Mouse (Mus musculus) testis, adult 2 months (tissue): ENCODE results near the gene Ndfip2. TPM values are rescaled to one million over a fixed set of nuclear protein-coding genes. Genes with fewer than 3 reads are reported as not detected.

Source experiments
- H3K27ac ChIP-seq: fragments of 200-500 bp; 2 replicates; pipeline ENCODE4 v1.5.1; 2012; ENCODE audit warnings: low read depth, low read length; ENCODE audit not compliant: control insufficient read depth, insufficient read depth
- H3K27me3 ChIP-seq: fragments of 200-500 bp; 2 replicates; pipeline ENCODE4 v1.6.1; 2012; ENCODE audit warnings: mild to moderate bottlenecking, low read length, moderate library complexity; ENCODE audit not compliant: control insufficient read depth, insufficient read depth
- H3K36me3 ChIP-seq: fragments of 200-500 bp; 2 replicates; pipeline ENCODE4 v1.6.1; 2012; ENCODE audit warnings: mild to moderate bottlenecking, low read length; ENCODE audit not compliant: control insufficient read depth, insufficient read depth
- H3K4me1 ChIP-seq: fragments of 200-500 bp; 2 replicates; pipeline ENCODE4 v1.6.1; 2012; ENCODE audit warnings: low read length; ENCODE audit not compliant: control insufficient read depth, insufficient read depth
- H3K4me3 ChIP-seq: fragments of 200-500 bp; 2 replicates; pipeline ENCODE4 v1.5.1; 2012; ENCODE audit warnings: low read depth, mild to moderate bottlenecking, low read length, moderate library complexity, mixed read lengths; ENCODE audit not compliant: control insufficient read depth
- CTCF ChIP-seq: fragments of 200-500 bp; IDR thresholded peaks from 2 replicates; pipeline ENCODE4 v1.5.1; 2012; ENCODE audit warnings: low read depth, mild to moderate bottlenecking, inconsistent platforms, low read length, moderate library complexity; ENCODE audit not compliant: control insufficient read depth, insufficient read depth, insufficient replicate concordance
- POLR2A ChIP-seq: fragments of 200-500 bp; IDR thresholded peaks from 2 replicates; pipeline ENCODE4 v1.6.1; 2012; ENCODE audit warnings: low read depth, mild to moderate bottlenecking, inconsistent platforms, low read length, moderate library complexity; ENCODE audit not compliant: control insufficient read depth
- polyA plus RNA-seq: library from polyadenylated mRNA; depleted of rRNA; stranded (reverse); fragments of >200 nt; gene quantifications from 2 replicates; pipeline ENCODE4 v1.2.3, GENCODE M21; 2012

Ndfip2 gene
- polyA plus RNA-seq, 1 experiment = 81.6 TPM

DNA sequence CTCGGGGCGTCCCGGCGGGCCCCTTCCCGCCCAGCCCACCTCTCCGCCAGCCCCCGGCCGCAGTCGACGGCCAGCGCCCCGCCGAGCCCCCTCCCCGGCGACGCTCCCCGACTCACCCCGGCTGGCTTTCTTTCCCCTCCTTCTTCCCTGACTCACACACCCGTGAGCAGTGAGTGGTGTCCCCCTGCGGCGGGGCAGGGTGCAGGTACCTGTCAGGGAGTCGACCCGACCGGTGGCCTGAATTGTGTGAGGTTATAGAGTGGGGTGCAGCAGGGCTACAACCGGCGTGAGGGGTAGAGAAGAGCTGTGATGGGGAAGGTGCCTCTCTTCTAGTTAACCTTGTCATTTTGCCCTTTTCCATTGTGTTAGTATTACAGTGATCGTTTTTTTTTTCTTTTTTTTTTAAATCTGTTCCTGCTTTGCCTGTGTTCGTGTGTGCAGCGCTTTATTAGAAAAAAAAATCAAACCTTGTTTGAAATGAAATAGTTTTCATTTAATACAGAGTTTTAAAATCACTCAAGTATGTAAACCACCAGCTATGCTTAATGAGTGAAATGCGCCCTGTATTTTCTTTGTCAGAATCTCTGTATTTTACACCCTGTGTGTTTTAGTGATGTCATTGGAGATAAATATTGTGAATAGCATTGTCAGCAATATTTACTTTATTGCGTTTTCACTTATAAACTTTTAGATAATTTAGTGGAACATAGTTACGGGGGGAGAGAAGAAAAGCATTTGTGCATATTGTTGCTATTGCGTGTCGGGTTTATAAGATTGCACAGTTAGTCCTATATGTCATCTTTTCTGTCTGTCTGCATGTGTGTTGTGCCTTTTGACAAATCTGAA is 885 bp downstream of the Ndfip2 start:
- H3K4me1 ChIP-seq = no peaks in the 10 kb centered on the region
- TF ChIP-seq CTCF (no peak), POLR2A (no peak)
- H3K27ac ChIP-seq = peak overlapping the region; percentile 74; the same call in 1 of the 2 replicates
- H3K27me3 ChIP-seq = no peaks in the 10 kb centered on the region
- no peaks in the 10 kb centered on the region for H3K36me3 ChIP-seq
- peak overlapping the region; percentile 92 for H3K4me3 ChIP-seq

DNA sequence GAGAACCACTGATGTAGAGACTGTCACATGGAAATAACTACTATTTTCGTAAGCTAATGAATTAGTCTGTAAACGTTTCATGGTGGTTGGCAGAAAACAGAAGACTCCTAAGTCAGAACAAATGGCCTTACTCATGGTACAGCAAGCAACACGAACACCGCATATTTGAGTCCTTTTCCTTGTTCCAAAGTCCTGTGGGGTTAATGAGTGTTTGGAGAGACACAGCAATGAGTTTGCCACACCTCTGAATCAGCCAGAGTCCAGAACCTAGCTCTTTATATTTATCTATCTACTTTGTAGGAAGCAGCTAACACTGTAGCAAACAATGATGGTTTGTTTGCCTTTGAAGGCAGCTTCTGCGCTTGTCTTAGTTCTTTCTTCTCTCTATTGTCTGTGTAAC is 4.5 kb downstream of the Ndfip2 start:
- no peaks in the 10 kb centered on the region for H3K27me3 ChIP-seq
- no peaks in the 10 kb centered on the region for H3K4me1 ChIP-seq
- no peaks in the 10 kb centered on the region for H3K36me3 ChIP-seq
- no peak overlapping the region for H3K27ac ChIP-seq
- TF ChIP-seq POLR2A (no peak), CTCF (no peak)
- no peak overlapping the region for H3K4me3 ChIP-seq

DNA sequence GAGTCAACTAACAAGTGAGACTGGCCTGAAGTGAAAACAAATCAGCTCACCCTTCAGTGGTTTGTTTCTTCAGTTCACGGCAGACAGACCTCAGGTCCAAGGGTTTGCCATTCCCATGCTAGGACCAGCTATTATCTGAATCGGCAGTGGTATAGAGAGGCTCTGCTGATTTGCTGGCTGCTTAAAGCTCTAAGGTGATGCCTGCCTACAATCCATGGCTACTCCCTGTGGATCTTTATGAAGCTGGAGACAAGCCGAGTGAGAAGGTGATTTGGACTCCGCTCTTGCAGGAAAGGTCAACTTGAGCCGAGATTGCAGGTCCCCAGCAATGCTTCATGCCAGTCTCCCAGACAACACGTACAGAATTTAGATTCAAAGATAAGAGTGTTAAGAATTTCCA is 8.7 kb downstream of the Ndfip2 start:
- Histone ChIP-seq H3K27me3 (no peaks in the 10 kb centered on the region), H3K36me3 (no peaks in the 10 kb centered on the region), H3K4me1 (no peaks in the 10 kb centered on the region), H3K4me3 (no peak overlapping the region), H3K27ac (no peak overlapping the region)
- TF ChIP-seq POLR2A (no peak), CTCF (no peak)

DNA sequence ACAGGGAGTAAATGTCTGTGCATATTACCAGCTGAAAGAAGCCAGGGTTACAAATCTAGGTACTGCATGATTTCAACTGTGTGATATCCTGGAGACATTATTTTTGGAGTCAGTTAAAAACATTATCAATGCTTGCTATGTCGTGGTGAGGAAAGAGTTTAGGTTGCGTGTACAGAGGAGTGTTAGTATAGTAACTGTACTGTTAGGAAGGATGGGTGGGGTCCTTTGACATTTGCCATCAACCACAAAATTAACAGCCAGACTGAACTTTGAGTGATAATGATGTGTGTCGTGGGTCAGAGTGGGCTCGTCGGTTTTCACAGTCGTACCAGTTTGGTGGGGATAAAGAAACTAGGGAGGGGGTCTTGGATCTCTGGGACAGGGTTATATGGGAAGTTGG is 13.7 kb downstream of the Ndfip2 start:
- no peaks in the 10 kb centered on the region for H3K36me3 ChIP-seq
- H3K4me3 ChIP-seq = no peak overlapping the region
- H3K27me3 ChIP-seq = no peaks in the 10 kb centered on the region
- TF ChIP-seq POLR2A = no peak
- TF ChIP-seq CTCF = no peak
- H3K27ac ChIP-seq = no peak overlapping the region
- H3K4me1 ChIP-seq = no peaks in the 10 kb centered on the region; the same call in 1 of the 2 replicates

DNA sequence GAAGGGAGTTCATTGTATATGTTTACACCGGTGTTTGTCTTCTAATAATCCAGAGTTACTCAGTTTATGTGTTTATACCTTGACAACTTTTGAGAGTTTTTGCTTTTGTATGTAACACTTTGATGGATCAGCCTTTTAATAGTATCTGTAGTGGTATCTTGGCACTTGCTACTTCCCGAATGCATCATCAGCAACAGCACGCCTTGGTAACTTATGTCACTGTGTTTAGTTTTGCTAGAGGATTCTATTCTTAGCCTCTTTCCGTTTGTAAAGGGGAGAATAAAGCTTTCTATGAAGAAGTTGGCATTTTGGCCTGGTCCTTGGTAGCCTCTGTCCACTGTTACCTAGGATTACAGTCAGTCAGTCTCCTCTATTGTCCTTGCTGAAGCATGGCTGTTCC is 14.2 kb downstream of the Ndfip2 start:
- Histone ChIP-seq H3K36me3 (no peaks in the 10 kb centered on the region), H3K27ac (no peak overlapping the region), H3K27me3 (no peaks in the 10 kb centered on the region), H3K4me1 (no peaks in the 10 kb centered on the region; the same call in 1 of the 2 replicates), H3K4me3 (no peak overlapping the region)
- TF ChIP-seq POLR2A (no peak), CTCF (no peak)

DNA sequence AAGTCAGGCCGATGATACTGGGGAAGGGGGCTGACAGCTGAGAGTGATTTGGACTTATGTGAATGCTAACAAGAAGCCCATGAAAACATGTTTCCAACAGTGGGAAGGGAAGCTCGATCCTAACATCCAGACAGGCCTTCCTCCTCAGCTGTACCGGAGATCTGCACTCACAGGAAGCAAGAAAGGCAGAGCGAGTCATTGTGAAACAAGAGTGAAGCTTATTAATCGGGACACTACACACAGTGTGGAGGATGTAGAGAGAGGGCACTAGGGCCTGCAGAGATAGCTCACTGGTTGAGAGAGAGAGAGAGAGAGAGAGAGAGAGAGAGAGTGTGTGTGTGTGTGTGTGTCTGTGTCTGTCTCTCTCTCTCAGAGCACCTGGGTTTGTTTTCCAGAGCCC is 16.8 kb downstream of the Ndfip2 start:
- Histone ChIP-seq H3K4me3 (no peak overlapping the region), H3K36me3 (no peaks in the 10 kb centered on the region), H3K27me3 (no peaks in the 10 kb centered on the region), H3K27ac (no peak overlapping the region), H3K4me1 (no peaks in the 10 kb centered on the region; the same call in 1 of the 2 replicates)
- no peak for TF ChIP-seq POLR2A
- TF ChIP-seq CTCF = no peak

DNA sequence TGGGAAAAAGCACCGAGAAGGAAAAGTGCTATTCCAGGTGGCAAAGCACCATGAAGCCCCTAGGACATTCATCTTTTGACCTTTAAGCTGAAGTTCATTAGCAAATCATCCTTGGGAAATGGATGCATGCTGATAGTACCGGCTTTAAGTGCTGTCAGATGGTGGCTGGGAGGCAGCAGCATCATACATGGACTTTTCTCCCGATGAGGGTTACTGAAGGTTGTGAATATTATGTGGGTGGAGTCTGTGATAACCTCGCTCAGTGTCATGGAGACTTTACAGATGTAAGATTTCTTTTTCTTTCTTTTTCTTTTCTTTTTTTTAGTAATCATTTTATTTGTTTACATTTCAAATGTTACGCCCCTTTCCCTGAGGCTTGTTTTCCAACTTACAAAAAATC is 18.9 kb downstream of the Ndfip2 start:
- Histone ChIP-seq H3K27me3 (no peaks in the 10 kb centered on the region), H3K4me3 (no peak overlapping the region), H3K27ac (no peak overlapping the region), H3K36me3 (no peaks in the 10 kb centered on the region), H3K4me1 (no peaks in the 10 kb centered on the region; the same call in 1 of the 2 replicates)
- TF ChIP-seq CTCF (no peak), POLR2A (no peak)

DNA sequence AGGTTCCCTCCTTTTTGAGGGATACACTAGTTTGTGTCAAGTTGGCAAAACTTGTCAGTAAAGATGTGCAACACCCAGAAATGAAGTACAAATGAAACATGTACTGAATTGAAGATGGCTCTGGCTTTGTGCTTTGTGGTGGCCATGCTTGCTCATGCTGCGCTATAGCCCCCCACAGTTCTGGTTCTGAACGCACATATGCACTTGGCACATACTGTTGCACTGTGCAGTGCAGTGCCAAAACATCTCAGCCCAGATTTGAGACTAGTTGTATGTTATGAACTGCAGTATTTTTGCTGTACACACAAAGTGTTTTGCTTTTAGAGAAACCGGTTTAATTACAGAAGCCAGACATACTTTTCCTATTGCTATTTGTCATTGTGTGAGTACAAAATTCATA is 25.7 kb downstream of the Ndfip2 start:
- Histone ChIP-seq H3K27me3 (no peaks in the 10 kb centered on the region), H3K27ac (no peak overlapping the region), H3K4me3 (no peak overlapping the region), H3K4me1 (no peaks in the 10 kb centered on the region), H3K36me3 (no peaks in the 10 kb centered on the region)
- no peak for TF ChIP-seq CTCF
- no peak for TF ChIP-seq POLR2A
